Mouse (Mus musculus) layer of hippocampus, adult 2 months (tissue): Measurements from ENCODE around the gene Arhgef33. TPM values are rescaled to one million over a fixed set of nuclear protein-coding genes. Genes with fewer than 3 reads are reported as not detected.

Experiments
- DNase-seq, 2 experiments: peaks; one replicate each; pipeline ENCODE4 v3.0.0; 2022; ENCODE audit warnings: low spot score in 2 of 2
- H3K27ac ChIP-seq: fragments of 200-600 bp; 2 replicates; pipeline ENCODE4 v1.8.1; 2022
- H3K4me3 ChIP-seq: fragments of 200-600 bp; 2 replicates; pipeline ENCODE4 v1.8.1; 2022; ENCODE audit warnings: mild to moderate bottlenecking
- CTCF ChIP-seq: fragments of 200-600 bp; conservative IDR thresholded peaks from 2 replicates; pipeline ENCODE4 v1.8.1; 2022; ENCODE audit warnings: antibody characterized with exemption, mild to moderate bottlenecking, moderate library complexity
- total RNA-seq, 2 experiments: library from RNA; stranded (reverse); gene quantifications; 2 replicates each; pipeline ENCODE4 v1.2.3; 2021

Arhgef33 gene
- total RNA-seq, 2 experiments from 2014 or later: 2.8 to 5.3 TPM

- H3K4me3 ChIP-seq: no peak overlapping the region
- no peak for DNase-seq
Observed at GRCm38 (mm10) chr17:80431997-80432396, 124.8 kb downstream of the Arhgef33 start.

DNA sequence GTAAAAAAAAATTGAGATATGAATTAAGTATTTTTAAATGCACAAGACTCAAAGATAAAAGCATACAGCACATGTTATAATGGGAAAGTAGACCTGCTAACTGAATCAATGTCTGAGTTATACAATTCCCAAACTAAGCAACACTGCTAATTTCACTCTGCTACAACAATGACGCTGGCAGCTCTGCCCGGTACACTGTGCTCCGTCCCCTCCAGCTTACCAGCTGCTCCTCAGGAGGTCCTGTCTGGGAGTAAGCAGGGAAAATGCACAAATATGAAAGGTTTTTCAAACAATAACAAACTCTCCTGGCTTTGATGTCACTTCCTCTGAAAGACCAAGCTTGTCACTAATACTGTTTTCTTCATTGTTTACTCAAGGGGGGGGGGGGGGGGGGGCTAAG lies 127.2 kb downstream of the Arhgef33 start:
- no peak for TF ChIP-seq CTCF
- peak; percentile 19 to 32 for DNase-seq
- peak overlapping the region; percentile 43 for H3K27ac ChIP-seq
- H3K4me3 ChIP-seq: peak overlapping the region; percentile 24; the same call in 1 of the 2 replicates

More at GRCm38 (mm10) chr17:80431997-80432396, 124.8 kb downstream of the Arhgef33 start:
- peak overlapping the region; percentile 37; the same call in 1 of the 2 replicates for H3K27ac ChIP-seq
- TF ChIP-seq CTCF: no peak

GRCm38 (mm10) chr17:80435680-80436079 lies 128.5 kb downstream of the Arhgef33 start:
- H3K27ac ChIP-seq: peak overlapping the region; percentile 55; the same call in 1 of the 2 replicates
- no peak overlapping the region for H3K4me3 ChIP-seq
- DNase-seq: no peak
- TF ChIP-seq CTCF: no peak

DNA sequence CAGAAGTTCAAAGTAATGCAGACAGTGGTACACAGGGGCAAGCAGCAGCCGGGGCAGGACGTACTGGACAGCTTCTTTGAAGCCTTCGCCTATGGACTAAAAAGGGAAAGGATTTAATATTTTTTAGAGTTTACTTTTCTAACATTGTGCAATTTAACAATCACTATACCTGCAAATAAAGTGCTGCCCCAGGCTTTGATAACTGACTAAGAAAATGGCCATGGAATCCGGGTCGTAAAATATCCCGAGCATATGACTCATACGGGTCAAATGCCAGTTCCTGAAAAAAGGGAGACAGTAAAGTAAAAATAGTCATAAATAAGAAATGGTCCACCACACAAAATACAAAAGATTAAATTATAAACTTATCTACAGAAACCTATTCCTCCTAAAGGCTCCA lies 138.2 kb downstream of the Arhgef33 start:
- no peak overlapping the region for H3K4me3 ChIP-seq
- H3K27ac ChIP-seq: no peak overlapping the region
- DNase-seq: no peak
- no peak for TF ChIP-seq CTCF

GRCm38 (mm10) chr17:80446470-80446869 lies 139.3 kb downstream of the Arhgef33 start:
- H3K27ac ChIP-seq: no peak overlapping the region
- TF ChIP-seq CTCF: no peak
- no peak for DNase-seq
- H3K4me3 ChIP-seq: no peak overlapping the region

Other genes with a start within 250 kb of the Arhgef33 start
- 10 to 100 TPM; 62.8 to 67.1 TPM for gene Hnrnpll, start 245.1 kb upstream of the Arhgef33 start, total RNA-seq
- gene Galm, start 179.9 kb upstream of the Arhgef33 start, total RNA-seq: 1 to 10 TPM; 3.8 to 5.4 TPM
- gene Srsf7, start 100.1 kb upstream of the Arhgef33 start, total RNA-seq: 100 to 1,000 TPM; 116 to 132 TPM
- gene Ttc39d, start 99.9 kb upstream of the Arhgef33 start, total RNA-seq: under 1 TPM; 0.15 to 0.28 TPM
- gene Gemin6, start 83.0 kb upstream of the Arhgef33 start, total RNA-seq: 1 to 10 TPM; 5.1 to 6.1 TPM
- 10 to 100 TPM; 18.5 to 19.0 TPM for gene Morn2, start 17.2 kb upstream of the Arhgef33 start, total RNA-seq
- gene Dhx57, start 16.9 kb upstream of the Arhgef33 start, total RNA-seq: 10 to 100 TPM; 37.6 to 38.0 TPM
- gene Gm10190, start 66.1 kb downstream of the Arhgef33 start, total RNA-seq: 1 to 10 TPM in 1 of 2 experiments, not detected in 1; 1.5 TPM
- 10 to 100 TPM; 35.2 to 36.8 TPM for gene Sos1, start 173.0 kb downstream of the Arhgef33 start, total RNA-seq